Mouse (Mus musculus): ENCODE data around the gene Entpd1. TPM values are rescaled to one million over a fixed set of nuclear protein-coding genes. Genes with fewer than 3 reads are reported as not detected.
A peak's percentile ranks its signal among the peaks of the same experiment; 100 is the strongest.

Entpd1 gene
- total RNA-seq, 2 experiments from 2014 or later = 22.3 to 51.9 TPM

- ATAC-seq (ENCODE audit: poor library complexity, severe bottlenecking) = no peak
Measured at GRCm38 (mm10) chr19:40625935-40626334, 13.8 kb downstream of the Entpd1 start.

GRCm38 (mm10) chr19:40628950-40629349 lies 16.8 kb downstream of the Entpd1 start:
- ATAC-seq (ENCODE audit: poor library complexity, severe bottlenecking) = peak; percentile 42; the same call in 1 of the 2 replicates

GRCm38 (mm10) chr19:40630096-40630495 lies 17.9 kb downstream of the Entpd1 start:
- ATAC-seq (ENCODE audit: poor library complexity, severe bottlenecking) = peak; percentile 58

- peak; percentile 87 for ATAC-seq (ENCODE audit: poor library complexity, severe bottlenecking)
Measured at GRCm38 (mm10) chr19:40630606-40631005, 18.4 kb downstream of the Entpd1 start.

GRCm38 (mm10) chr19:40632193-40632592 lies 20.0 kb downstream of the Entpd1 start:
- no peak for ATAC-seq (ENCODE audit: poor library complexity, severe bottlenecking)

GRCm38 (mm10) chr19:40632668-40633067 lies 20.5 kb downstream of the Entpd1 start:
- ATAC-seq (ENCODE audit: poor library complexity, severe bottlenecking) = no peak

- no peak for ATAC-seq (ENCODE audit: poor library complexity, severe bottlenecking)
Measured at GRCm38 (mm10) chr19:40633144-40633543, 21.0 kb downstream of the Entpd1 start.

- no peak for ATAC-seq (ENCODE audit: poor library complexity, severe bottlenecking)
Measured at GRCm38 (mm10) chr19:40637091-40637490, 24.9 kb downstream of the Entpd1 start.

- ATAC-seq (ENCODE audit: poor library complexity, severe bottlenecking) = peak; percentile 82
Measured at GRCm38 (mm10) chr19:40637601-40638000, 25.4 kb downstream of the Entpd1 start.

- peak; percentile 53 for ATAC-seq (ENCODE audit: poor library complexity, severe bottlenecking)
Measured at GRCm38 (mm10) chr19:40638582-40638981, 26.4 kb downstream of the Entpd1 start.

GRCm38 (mm10) chr19:40639729-40640304 lies 27.7 kb downstream of the Entpd1 start:
- peak; percentile 69 for ATAC-seq (ENCODE audit: poor library complexity, severe bottlenecking)

GRCm38 (mm10) chr19:40640799-40641198 lies 28.6 kb downstream of the Entpd1 start:
- ATAC-seq (ENCODE audit: poor library complexity, severe bottlenecking) = no peak

- no peak for ATAC-seq (ENCODE audit: poor library complexity, severe bottlenecking)
Measured at GRCm38 (mm10) chr19:40643846-40644245, 31.7 kb downstream of the Entpd1 start.

GRCm38 (mm10) chr19:40646379-40646778 lies 34.2 kb downstream of the Entpd1 start:
- ATAC-seq (ENCODE audit: poor library complexity, severe bottlenecking) = no peak

GRCm38 (mm10) chr19:40647319-40648158 lies 35.4 kb downstream of the Entpd1 start:
- peak; percentile 47 for ATAC-seq (ENCODE audit: poor library complexity, severe bottlenecking)

- ATAC-seq (ENCODE audit: poor library complexity, severe bottlenecking) = peak; percentile 90
Measured at GRCm38 (mm10) chr19:40650090-40650489, 37.9 kb downstream of the Entpd1 start.

- no peak for ATAC-seq (ENCODE audit: poor library complexity, severe bottlenecking)
Measured at GRCm38 (mm10) chr19:40656207-40656606, 44.0 kb downstream of the Entpd1 start.

- ATAC-seq (ENCODE audit: poor library complexity, severe bottlenecking) = no peak
Measured at GRCm38 (mm10) chr19:40658281-40658680, 46.1 kb downstream of the Entpd1 start.

GRCm38 (mm10) chr19:40658935-40659334 lies 46.8 kb downstream of the Entpd1 start:
- no peak for ATAC-seq (ENCODE audit: poor library complexity, severe bottlenecking)

GRCm38 (mm10) chr19:40659651-40660478 lies 47.7 kb downstream of the Entpd1 start:
- peak; percentile 58 for ATAC-seq (ENCODE audit: poor library complexity, severe bottlenecking)

GRCm38 (mm10) chr19:40660510-40660909 lies 48.3 kb downstream of the Entpd1 start:
- peak; percentile 11 for ATAC-seq (ENCODE audit: poor library complexity, severe bottlenecking)

All from megakaryocyte, adult 5-6 weeks (primary cell).